Mouse (Mus musculus) heart, postnatal 36 days (tissue): ENCODE data around the gene Hs3st4. TPM values are rescaled to one million over a fixed set of nuclear protein-coding genes. Genes with fewer than 3 reads are reported as not detected.

Source experiments
- DNase-seq, 2 experiments: peaks; one replicate each; pipeline ENCODE4 v3.0.0; 2021 to 2022
- intact Hi-C: fragments of 180-260 bp; cut with DNase I; formaldehyde crosslinking; loops from one replicate; pipeline ENCODE4 v1.15.1; 2025
- total RNA-seq, 2 experiments: library from RNA; stranded (reverse); gene quantifications; 2 replicates each; pipeline ENCODE4 v1.2.3; 2021

Gene Hs3st4
- total RNA-seq, 2 experiments from 2014 or later: not detected

GRCm38 (mm10) chr7:124129019-124129418, 146.3 kb downstream of the Hs3st4 start:
- intact Hi-C loops: loop anchor here (2.0 to 5.0 kb wide), 2 partner anchors 654 to 1053 kb away; no protein-coding TSS in a partner anchor
- peak in 1 of 2 experiments; percentile 5 for DNase-seq

GRCm38 (mm10) chr7:124131312-124131711, 148.6 kb downstream of the Hs3st4 start:
- intact Hi-C loops: loop anchor here (2.0 kb wide), 1 partner anchor 1263 kb away; no protein-coding TSS in a partner anchor
- peak; percentile 12 to 22 for DNase-seq

- DNase-seq: no peak
- intact Hi-C loops: no loop called here
These were observed 153.5 kb downstream of the Hs3st4 start for GRCm38 (mm10) chr7:124136133-124136532.

- intact Hi-C loops: no loop called here
- DNase-seq: no peak
These were observed 158.6 kb downstream of the Hs3st4 start for GRCm38 (mm10) chr7:124141229-124141628.

- intact Hi-C loops: no loop called here
- no peak for DNase-seq
These were observed 168.2 kb downstream of the Hs3st4 start for GRCm38 (mm10) chr7:124150901-124151300.

- no peak for DNase-seq
- intact Hi-C loops: no loop called here
These were observed 180.6 kb downstream of the Hs3st4 start for GRCm38 (mm10) chr7:124163301-124163700.

- intact Hi-C loops: no loop called here
- no peak for DNase-seq
These were observed 183.6 kb downstream of the Hs3st4 start for GRCm38 (mm10) chr7:124166229-124166628.

- DNase-seq: no peak
These were observed 186.1 kb downstream of the Hs3st4 start for GRCm38 (mm10) chr7:124168796-124169195.

GRCm38 (mm10) chr7:124170001-124170400, 187.3 kb downstream of the Hs3st4 start:
- intact Hi-C loops: no loop called here
- no peak for DNase-seq

More at GRCm38 (mm10) chr7:124168796-124169195, 186.1 kb downstream of the Hs3st4 start:
- intact Hi-C loops: no loop called here

GRCm38 (mm10) chr7:124171992-124172391, 189.3 kb downstream of the Hs3st4 start:
- no peak for DNase-seq

GRCm38 (mm10) chr7:124180926-124181325, 198.3 kb downstream of the Hs3st4 start:
- intact Hi-C loops: no loop called here
- DNase-seq: no peak

More at GRCm38 (mm10) chr7:124171992-124172391, 189.3 kb downstream of the Hs3st4 start:
- intact Hi-C loops: no loop called here

- DNase-seq: no peak
- intact Hi-C loops: no loop called here
These were observed 202.0 kb downstream of the Hs3st4 start for GRCm38 (mm10) chr7:124184693-124185092.

- no peak for DNase-seq
- intact Hi-C loops: loop anchor here (2.0 kb wide), 1 partner anchor 52 kb away; no protein-coding TSS in a partner anchor
These were observed 216.3 kb downstream of the Hs3st4 start for GRCm38 (mm10) chr7:124198811-124199570.

GRCm38 (mm10) chr7:124216921-124217320, 234.3 kb downstream of the Hs3st4 start:
- DNase-seq: no peak
- intact Hi-C loops: no loop called here

GRCm38 (mm10) chr7:124220556-124220955, 237.9 kb downstream of the Hs3st4 start:
- no peak for DNase-seq
- intact Hi-C loops: no loop called here

- DNase-seq: no peak
- intact Hi-C loops: no loop called here
These were observed 255.4 kb downstream of the Hs3st4 start for GRCm38 (mm10) chr7:124237896-124238670.

GRCm38 (mm10) chr7:124239903-124240647, 257.4 kb downstream of the Hs3st4 start:
- DNase-seq: no peak
- intact Hi-C loops: no loop called here

GRCm38 (mm10) chr7:124249838-124250237, 267.2 kb downstream of the Hs3st4 start:
- intact Hi-C loops: loop anchor here (2.0 kb wide), 1 partner anchor 51 kb away; no protein-coding TSS in a partner anchor
- DNase-seq: no peak

- intact Hi-C loops: loop anchor here (2.0 kb wide), 1 partner anchor 52 kb away; no protein-coding TSS in a partner anchor
- DNase-seq: no peak
These were observed 267.9 kb downstream of the Hs3st4 start for GRCm38 (mm10) chr7:124250566-124250965.

GRCm38 (mm10) chr7:124258419-124258818, 275.8 kb downstream of the Hs3st4 start:
- DNase-seq: peak in 1 of 2 experiments; percentile 1
- intact Hi-C loops: no loop called here

GRCm38 (mm10) chr7:124270734-124271133, 288.1 kb downstream of the Hs3st4 start:
- intact Hi-C loops: no loop called here
- DNase-seq: no peak
